ENCODE assay signal across 20 mouse cellular contexts in genomic region chr15:32356805-32357204, GRCm38 (mm10).
DNase-seq lines count a peak whose midpoint lies in the region; ATAC-seq and TF ChIP-seq lines count a peak whose summit lies in the region.
"Had no signal": no experiment of that assay in that cellular context is flagged by ENCODE, and none has a peak within 500 bp of the region (broad histone marks: within the 10 kb centered on the region; RNA-seq: fewer than 3 reads in every experiment).

No protein-coding gene starts in this region.

- ATAC-seq in heart, embryonic 16.5 days (replicated peaks; ENCODE audit: extremely low read depth, insufficient read depth, low FRiP score) = peak; percentile 32; the same call in 1 of the 2 replicates
- peak; percentile 61 for ATAC-seq in lung, postnatal 0 days
- ATAC-seq: forebrain, embryonic 14.5 days; intestine, embryonic 15.5 days had no signal

- DNase-seq in gastrocnemius, adult 2 months = peak; percentile 32
- no peak for DNase-seq in gastrocnemius, postnatal 4 days (ENCODE audit: low spot score in 2 of 2)
- no peak for DNase-seq in heart, postnatal 25 days (ENCODE audit: low spot score)
- no peak for DNase-seq in lung, postnatal 0 days (ENCODE audit: low spot score)
- no peak for DNase-seq in lung, postnatal 10 days
- DNase-seq in skeletal muscle tissue, adult 2 months (ENCODE audit: low read depth, low spot score) = peak; percentile 27
- DNase-seq: adrenal gland, postnatal 10 days; cerebellum, adult 11 months; cerebellum, adult 8-10 months; cerebellum, postnatal 14 days; embryo, embryonic 11 days; gastrocnemius, postnatal 10 days had no signal

- no peak overlapping the region for H3K27ac ChIP-seq in gastrocnemius, adult 2 months
- 0 out of 2 replicates have a peak overlapping the region, but pooled peaks have one; percentile 15 for H3K27ac ChIP-seq in heart, embryonic 16.5 days (ENCODE audit: low read length)
- no peak overlapping the region for H3K27ac ChIP-seq in lung, postnatal 0 days (ENCODE audit: low read length)
- H3K27ac ChIP-seq: embryonic facial prominence, embryonic 15.5 days; forebrain, embryonic 10.5 days; hindbrain, embryonic 10.5 days; hindbrain, embryonic 14.5 days; intestine, embryonic 15.5 days had no signal

- no peak overlapping the region for H3K4me2 ChIP-seq in heart, embryonic 16.5 days (ENCODE audit: low read depth, low read length)
- no peak overlapping the region for H3K4me2 ChIP-seq in lung, postnatal 0 days (replicated peaks; ENCODE audit: low read depth, low read length)
- H3K4me2 ChIP-seq: embryonic facial prominence, embryonic 15.5 days; hindbrain, embryonic 14.5 days; intestine, embryonic 15.5 days had no signal

- H3K9ac ChIP-seq in heart, embryonic 16.5 days (ENCODE audit: low read length) = no peak overlapping the region
- H3K9ac ChIP-seq in lung, postnatal 0 days (replicated peaks; ENCODE audit: low read depth) = no peak overlapping the region
- H3K9ac ChIP-seq: embryonic facial prominence, embryonic 15.5 days; hindbrain, embryonic 14.5 days; intestine, embryonic 15.5 days had no signal

- H3K27me3 ChIP-seq in heart, embryonic 16.5 days (ENCODE audit: control insufficient read depth, insufficient read depth, low read length) = no peaks in the 10 kb centered on the region
- no peaks in the 10 kb centered on the region for H3K27me3 ChIP-seq in lung, postnatal 0 days (replicated peaks; ENCODE audit: insufficient read depth, low read length)
- H3K27me3 ChIP-seq: embryonic facial prominence, embryonic 15.5 days; intestine, embryonic 15.5 days had no signal

- 53% methylated on average over 5 of the region's 5 CpGs for WGBS in heart, embryonic 16.5 days
- WGBS in lung, postnatal 0 days = 54% methylated on average over 5 of the region's 5 CpGs

- intact Hi-C loops in gastrocnemius, adult 2 months (cut with DNase I) = no loop called here
- intact Hi-C loops in heart, postnatal 25 days (cut with DNase I) = no loop called here

- TF ChIP-seq EP300 in lung, postnatal 0 days (IDR thresholded peaks at IDR 0.05) = peak; percentile 77; the same call in 1 of the 2 replicates

- no peak for TF ChIP-seq CTCF in gastrocnemius, adult 2 months (IDR thresholded peaks at IDR 0.05)
- TF ChIP-seq CTCF in lung, postnatal 0 days (IDR thresholded peaks at IDR 0.05) = no peak

- H3K4me3 ChIP-seq in gastrocnemius, adult 2 months = no peak overlapping the region
- H3K4me3 ChIP-seq in heart, embryonic 16.5 days (ENCODE audit: low read length) = no peak overlapping the region
- H3K4me3 ChIP-seq in lung, postnatal 0 days (ENCODE audit: low read depth, low read length) = no peak overlapping the region
- H3K4me3 ChIP-seq: embryonic facial prominence, embryonic 15.5 days; erythroblast, embryonic 14.5 days; forebrain, embryonic 10.5 days; hindbrain, embryonic 10.5 days; intestine, embryonic 15.5 days had no signal

- H3K9me3 ChIP-seq in heart, embryonic 16.5 days (replicated peaks; ENCODE audit: control insufficient read depth, low read length) = no peaks in the 10 kb centered on the region
- no peaks in the 10 kb centered on the region for H3K9me3 ChIP-seq in lung, postnatal 0 days (ENCODE audit: low read length)
- H3K9me3 ChIP-seq: embryonic facial prominence, embryonic 15.5 days; forebrain, embryonic 10.5 days; hindbrain, embryonic 10.5 days; intestine, embryonic 15.5 days had no signal

- peaks cover 7% of the 10 kb centered on the region for H3K4me1 ChIP-seq in heart, embryonic 16.5 days (ENCODE audit: control insufficient read depth, insufficient read depth, low read length)
- no peaks in the 10 kb centered on the region for H3K4me1 ChIP-seq in lung, postnatal 0 days (ENCODE audit: insufficient read depth, low read depth, low read length)
- H3K4me1 ChIP-seq: intestine, embryonic 15.5 days had no signal

- no peaks in the 10 kb centered on the region for H3K36me3 ChIP-seq in heart, embryonic 16.5 days (ENCODE audit: control insufficient read depth, insufficient read depth)
- no peaks in the 10 kb centered on the region for H3K36me3 ChIP-seq in lung, postnatal 0 days (ENCODE audit: insufficient read depth, low read length)
- H3K36me3 ChIP-seq: embryonic facial prominence, embryonic 15.5 days; forebrain, embryonic 10.5 days; hindbrain, embryonic 10.5 days; intestine, embryonic 15.5 days had no signal

Comparison
In these comparisons a context has a peak if more than half of its experiments do, and no peak if none do; other contexts are left out.
1. DNase-seq: peak in gastrocnemius, adult 2 months (single experiment) and skeletal muscle tissue, adult 2 months (single experiment); none in gastrocnemius, postnatal 4 days (0 of 2), heart, postnatal 25 days (single experiment), lung, postnatal 0 days (single experiment) and lung, postnatal 10 days (single experiment).